Mouse (Mus musculus): ENCODE data around the gene Olfr576. TPM values are rescaled to one million over a fixed set of nuclear protein-coding genes. Genes with fewer than 3 reads are reported as not detected.

The Olfr576 gene
- polyA plus RNA-seq (2015; fragmentation: Illumina TruSeq; extraction: RNeasy Lipid Tissue Mini Kit (QIAGEN cat#74804); ENCODE audit: low read depth, low replicate concordance): not detected

DNA sequence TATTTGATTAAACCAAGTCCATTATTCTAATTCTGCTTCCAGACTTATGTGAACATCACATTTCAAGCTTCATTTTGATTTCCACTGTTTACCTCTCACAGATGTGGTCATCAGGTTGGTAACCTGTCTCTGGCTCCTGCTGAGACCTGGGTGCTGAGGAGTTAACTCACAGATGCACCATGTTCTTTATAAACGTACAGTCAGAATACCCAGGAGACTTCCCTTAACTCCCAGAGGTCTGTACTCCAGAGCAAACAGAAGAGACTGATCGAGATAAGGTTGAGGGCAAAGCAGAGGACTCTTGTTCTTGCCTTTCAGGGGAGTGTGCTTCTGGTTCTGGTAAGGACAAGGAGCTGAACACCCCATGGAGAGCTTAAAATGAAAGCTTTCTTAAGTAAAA lies at the start of gene Olfr576:
Gene Olfr576 (plus strand): TSS at position 301 of the 400 bp plus-strand sequence.

GRCm38 (mm10) chr7:102917032-102917875 lies 45.2 kb upstream of the Olfr576 start, which contains the start of gene Olfr571:
Gene Olfr571 (minus strand): TSS chr7:102917536.

DNA sequence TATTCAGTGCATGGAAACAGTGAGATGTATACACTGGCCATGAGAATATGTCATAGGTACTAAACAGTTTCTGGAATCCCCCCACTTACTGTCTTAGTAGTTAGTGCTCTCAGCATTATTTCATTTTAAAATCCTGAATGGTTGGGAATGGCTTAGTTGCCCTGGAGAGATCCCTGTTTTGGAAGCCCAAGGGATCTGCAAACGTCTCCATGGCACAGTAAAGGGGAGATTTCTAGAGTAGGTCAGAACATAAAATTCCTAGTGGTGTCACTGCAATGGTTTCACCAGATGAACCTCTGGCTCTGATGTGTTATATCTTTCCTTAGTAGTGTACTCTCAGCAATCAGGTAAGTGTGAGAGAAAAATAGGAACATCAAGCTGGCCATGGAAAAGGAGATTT lies 38.4 kb upstream of the Olfr576 start, which contains the start of gene Olfr572:
Gene Olfr572 (plus strand): TSS at position 301 of the 400 bp plus-strand sequence.

GRCm38 (mm10) chr7:102942475-102942874 lies 20.0 kb upstream of the Olfr576 start, which contains the start of gene Olfr573-ps1:
Gene Olfr573-ps1 (minus strand): TSS chr7:102942575.

GRCm38 (mm10) chr7:102948167-102948566 lies 14.3 kb upstream of the Olfr576 start, which contains the start of gene Olfr574:
Gene Olfr574 (plus strand): TSS chr7:102948467.

DNA sequence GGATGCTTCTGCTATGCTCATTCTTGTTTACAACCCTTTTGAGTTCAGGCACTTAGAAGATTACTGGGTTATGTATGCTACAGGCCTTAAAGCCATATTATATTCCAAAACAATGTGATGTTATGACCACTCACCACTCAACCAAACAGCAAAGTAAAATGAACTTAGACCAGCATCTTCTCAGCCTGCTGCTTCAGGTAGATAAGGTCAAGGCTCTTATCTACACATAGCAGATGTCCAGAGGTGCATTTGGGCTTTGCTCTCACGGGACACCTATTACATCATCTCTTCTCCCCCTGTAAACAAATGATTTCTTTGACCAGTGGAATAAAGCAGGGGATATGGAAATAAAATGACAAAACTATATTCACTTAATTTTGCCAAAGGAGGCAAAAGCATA lies 3.9 kb upstream of the Olfr576 start, which contains the start of gene Olfr575:
Gene Olfr575 (minus strand): TSS at position 183 of the 400 bp plus-strand sequence.

GRCm38 (mm10) chr7:102975843-102976242 lies 13.4 kb downstream of the Olfr576 start, which contains the start of gene Olfr577:
Gene Olfr577 (minus strand): TSS chr7:102975943.

DNA sequence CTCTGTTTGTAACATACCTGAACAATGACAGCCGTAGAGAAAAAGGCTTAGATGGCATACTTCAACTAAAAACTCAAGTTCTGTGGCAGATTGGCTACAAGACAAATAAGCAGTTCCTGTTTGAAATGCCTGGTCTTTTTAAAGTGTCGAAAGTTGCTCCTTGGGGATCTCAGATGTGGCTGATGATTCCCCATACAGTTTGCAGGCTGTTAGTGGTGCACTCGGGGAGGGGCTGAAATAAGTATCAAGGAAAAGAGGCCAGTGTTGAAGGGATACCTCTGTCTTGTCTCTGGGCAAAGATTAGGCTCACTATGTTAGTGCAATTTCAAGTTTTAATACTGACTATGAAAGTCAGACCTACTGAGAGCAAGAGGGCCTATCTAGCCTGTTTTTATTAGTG lies 26.8 kb downstream of the Olfr576 start, which contains the start of gene Olfr578:
Gene Olfr578 (minus strand): TSS at position 101 of the 400 bp plus-strand sequence.

Other genes starting within 250 kb of the Olfr576 start
- gene Olfr33, start 243.6 kb upstream of the Olfr576 start, polyA plus RNA-seq (2015; fragmentation: Illumina TruSeq; extraction: RNeasy Lipid Tissue Mini Kit (QIAGEN cat#74804); ENCODE audit: low read depth, low replicate concordance): not detected
- gene Olfr559, start 235.2 kb upstream of the Olfr576 start, polyA plus RNA-seq (2015; fragmentation: Illumina TruSeq; extraction: RNeasy Lipid Tissue Mini Kit (QIAGEN cat#74804); ENCODE audit: low read depth, low replicate concordance): not detected
- gene Olfr560, start 203.3 kb upstream of the Olfr576 start, polyA plus RNA-seq (2015; fragmentation: Illumina TruSeq; extraction: RNeasy Lipid Tissue Mini Kit (QIAGEN cat#74804); ENCODE audit: low read depth, low replicate concordance): 0.33 TPM
- gene Olfr78, start 203.2 kb upstream of the Olfr576 start, polyA plus RNA-seq (2015; fragmentation: Illumina TruSeq; extraction: RNeasy Lipid Tissue Mini Kit (QIAGEN cat#74804); ENCODE audit: low read depth, low replicate concordance): 1.1 TPM
- gene Olfr561, start 191.4 kb upstream of the Olfr576 start, polyA plus RNA-seq (2015; fragmentation: Illumina TruSeq; extraction: RNeasy Lipid Tissue Mini Kit (QIAGEN cat#74804); ENCODE audit: low read depth, low replicate concordance): not detected
- gene Olfr564, start 159.2 kb upstream of the Olfr576 start, polyA plus RNA-seq (2015; fragmentation: Illumina TruSeq; extraction: RNeasy Lipid Tissue Mini Kit (QIAGEN cat#74804); ENCODE audit: low read depth, low replicate concordance): not detected
- gene Olfr566, start 103.9 kb upstream of the Olfr576 start, polyA plus RNA-seq (2015; fragmentation: Illumina TruSeq; extraction: RNeasy Lipid Tissue Mini Kit (QIAGEN cat#74804); ENCODE audit: low read depth, low replicate concordance): not detected
- gene Olfr568, start 85.5 kb upstream of the Olfr576 start, polyA plus RNA-seq (2015; fragmentation: Illumina TruSeq; extraction: RNeasy Lipid Tissue Mini Kit (QIAGEN cat#74804); ENCODE audit: low read depth, low replicate concordance): not detected
- gene Olfr569, start 71.8 kb upstream of the Olfr576 start, polyA plus RNA-seq (2015; fragmentation: Illumina TruSeq; extraction: RNeasy Lipid Tissue Mini Kit (QIAGEN cat#74804); ENCODE audit: low read depth, low replicate concordance): not detected
- not detected for gene Olfr570, start 68.1 kb upstream of the Olfr576 start, polyA plus RNA-seq (2015; fragmentation: Illumina TruSeq; extraction: RNeasy Lipid Tissue Mini Kit (QIAGEN cat#74804); ENCODE audit: low read depth, low replicate concordance)
- gene Olfr571, start 45.1 kb upstream of the Olfr576 start, polyA plus RNA-seq (2015; fragmentation: Illumina TruSeq; extraction: RNeasy Lipid Tissue Mini Kit (QIAGEN cat#74804); ENCODE audit: low read depth, low replicate concordance): not detected
- gene Olfr572, start 38.3 kb upstream of the Olfr576 start, polyA plus RNA-seq (2015; fragmentation: Illumina TruSeq; extraction: RNeasy Lipid Tissue Mini Kit (QIAGEN cat#74804); ENCODE audit: low read depth, low replicate concordance): not detected
- not detected for gene Olfr573-ps1, start 20.1 kb upstream of the Olfr576 start, polyA plus RNA-seq (2015; fragmentation: Illumina TruSeq; extraction: RNeasy Lipid Tissue Mini Kit (QIAGEN cat#74804); ENCODE audit: low read depth, low replicate concordance)
- not detected for gene Olfr574, start 14.2 kb upstream of the Olfr576 start, polyA plus RNA-seq (2015; fragmentation: Illumina TruSeq; extraction: RNeasy Lipid Tissue Mini Kit (QIAGEN cat#74804); ENCODE audit: low read depth, low replicate concordance)
- not detected for gene Olfr575, start 3.9 kb upstream of the Olfr576 start, polyA plus RNA-seq (2015; fragmentation: Illumina TruSeq; extraction: RNeasy Lipid Tissue Mini Kit (QIAGEN cat#74804); ENCODE audit: low read depth, low replicate concordance)
- gene Olfr577, start 13.3 kb downstream of the Olfr576 start, polyA plus RNA-seq (2015; fragmentation: Illumina TruSeq; extraction: RNeasy Lipid Tissue Mini Kit (QIAGEN cat#74804); ENCODE audit: low read depth, low replicate concordance): not detected
- gene Olfr578, start 26.7 kb downstream of the Olfr576 start, polyA plus RNA-seq (2015; fragmentation: Illumina TruSeq; extraction: RNeasy Lipid Tissue Mini Kit (QIAGEN cat#74804); ENCODE audit: low read depth, low replicate concordance): not detected
- gene Olfr582, start 75.4 kb downstream of the Olfr576 start, polyA plus RNA-seq (2015; fragmentation: Illumina TruSeq; extraction: RNeasy Lipid Tissue Mini Kit (QIAGEN cat#74804); ENCODE audit: low read depth, low replicate concordance): not detected
- gene Olfr583, start 88.6 kb downstream of the Olfr576 start, polyA plus RNA-seq (2015; fragmentation: Illumina TruSeq; extraction: RNeasy Lipid Tissue Mini Kit (QIAGEN cat#74804); ENCODE audit: low read depth, low replicate concordance): not detected
- gene Olfr584, start 119.2 kb downstream of the Olfr576 start, polyA plus RNA-seq (2015; fragmentation: Illumina TruSeq; extraction: RNeasy Lipid Tissue Mini Kit (QIAGEN cat#74804); ENCODE audit: low read depth, low replicate concordance): not detected
- not detected for gene Olfr585, start 135.1 kb downstream of the Olfr576 start, polyA plus RNA-seq (2015; fragmentation: Illumina TruSeq; extraction: RNeasy Lipid Tissue Mini Kit (QIAGEN cat#74804); ENCODE audit: low read depth, low replicate concordance)
- gene Olfr586, start 163.0 kb downstream of the Olfr576 start, polyA plus RNA-seq (2015; fragmentation: Illumina TruSeq; extraction: RNeasy Lipid Tissue Mini Kit (QIAGEN cat#74804); ENCODE audit: low read depth, low replicate concordance): not detected
- gene Olfr588-ps1, start 178.2 kb downstream of the Olfr576 start, polyA plus RNA-seq (2015; fragmentation: Illumina TruSeq; extraction: RNeasy Lipid Tissue Mini Kit (QIAGEN cat#74804); ENCODE audit: low read depth, low replicate concordance): not detected
- not detected for gene Olfr589, start 193.7 kb downstream of the Olfr576 start, polyA plus RNA-seq (2015; fragmentation: Illumina TruSeq; extraction: RNeasy Lipid Tissue Mini Kit (QIAGEN cat#74804); ENCODE audit: low read depth, low replicate concordance)
- not detected for gene Olfr591, start 215.7 kb downstream of the Olfr576 start, polyA plus RNA-seq (2015; fragmentation: Illumina TruSeq; extraction: RNeasy Lipid Tissue Mini Kit (QIAGEN cat#74804); ENCODE audit: low read depth, low replicate concordance)
- gene Olfr592, start 222.1 kb downstream of the Olfr576 start, polyA plus RNA-seq (2015; fragmentation: Illumina TruSeq; extraction: RNeasy Lipid Tissue Mini Kit (QIAGEN cat#74804); ENCODE audit: low read depth, low replicate concordance): not detected
- not detected for gene Olfr593, start 249.2 kb downstream of the Olfr576 start, polyA plus RNA-seq (2015; fragmentation: Illumina TruSeq; extraction: RNeasy Lipid Tissue Mini Kit (QIAGEN cat#74804); ENCODE audit: low read depth, low replicate concordance)